Mouse (Mus musculus): ENCODE measurements at regions not wholly inside any gene's neighbourhood (a gene's known extent, or its start where the extent isn't known, plus 50 kb on each side); places are given as distances from the start of the nearest gene placed in this dataset.

DNA sequence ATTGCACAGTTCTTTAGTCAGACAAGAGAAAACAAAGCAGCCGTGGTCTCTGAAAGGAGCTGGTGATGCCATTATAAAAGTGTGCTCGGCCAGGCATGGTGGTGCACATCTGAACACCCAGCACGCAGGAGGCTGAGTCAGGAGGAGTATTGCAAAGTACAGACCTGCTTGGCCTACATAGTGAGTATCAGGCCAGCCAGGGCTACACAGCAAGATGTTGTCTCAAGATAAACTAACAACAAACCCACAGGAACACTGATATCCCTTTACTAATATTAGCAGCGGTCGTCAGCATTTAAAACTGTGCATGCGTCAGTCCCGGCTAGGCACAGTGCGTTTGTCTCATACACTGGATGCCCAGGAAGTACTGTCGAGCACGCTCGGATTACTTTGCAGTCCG is 64.4 kb upstream of the Slc1a1 start:
- Histone ChIP-seq H3K36me3 (ENCODE audit: control insufficient read depth, insufficient read depth, low read length) (no peaks in the 10 kb centered on the region), H3K4me3 (ENCODE audit: low read depth, low read length) (no peak overlapping the region), H3K27ac (ENCODE audit: low read depth, low read length) (no peak overlapping the region), H3K4me2 (ENCODE audit: low read depth, low read length) (no peak overlapping the region), H3K9me3 (ENCODE audit: control insufficient read depth, low read length) (no peaks in the 10 kb centered on the region), H3K4me1 (ENCODE audit: control insufficient read depth, insufficient read depth, low read length) (no peaks in the 10 kb centered on the region), H3K9ac (replicated peaks; ENCODE audit: low read depth, low read length) (no peak overlapping the region), H3K27me3 (ENCODE audit: control insufficient read depth, insufficient read depth, low read length) (no peaks in the 10 kb centered on the region)
- WGBS, result 91% methylated on average over 12 of the region's 12 CpGs
- ATAC-seq (ENCODE audit: low read depth), result no peak

DNA sequence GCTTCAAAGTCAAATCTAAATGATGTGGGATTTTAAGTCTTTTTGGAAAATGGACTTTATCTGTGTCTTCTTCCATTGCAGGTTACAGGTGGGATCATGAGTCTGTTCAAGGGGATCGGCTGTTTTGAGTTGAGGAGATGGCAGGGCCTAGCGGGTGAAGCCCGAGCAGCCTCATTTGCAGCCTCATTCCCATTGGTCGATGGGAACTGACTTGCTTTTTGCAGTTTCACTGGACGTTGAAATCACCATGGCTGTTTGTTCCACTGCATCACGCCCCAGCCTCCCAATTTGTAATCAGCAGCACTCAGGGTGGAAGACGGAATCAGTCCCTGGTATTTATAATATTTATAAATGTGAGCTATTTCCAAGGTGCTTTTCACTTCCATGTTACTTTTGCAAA is 63.0 kb upstream of the Slc1a1 start:
- no peaks in the 10 kb centered on the region for H3K36me3 ChIP-seq (ENCODE audit: control insufficient read depth, insufficient read depth, low read length)
- 33% methylated on average over 7 of the region's 7 CpGs for WGBS
- H3K4me2 ChIP-seq (ENCODE audit: low read depth, low read length), result no peak overlapping the region
- H3K4me3 ChIP-seq (ENCODE audit: low read depth, low read length), result no peak overlapping the region
- no peak overlapping the region for H3K27ac ChIP-seq (ENCODE audit: low read depth, low read length)
- H3K27me3 ChIP-seq (ENCODE audit: control insufficient read depth, insufficient read depth, low read length), result no peaks in the 10 kb centered on the region
- H3K9me3 ChIP-seq (ENCODE audit: control insufficient read depth, low read length), result no peaks in the 10 kb centered on the region
- no peak overlapping the region for H3K9ac ChIP-seq (replicated peaks; ENCODE audit: low read depth, low read length)
- H3K4me1 ChIP-seq (ENCODE audit: control insufficient read depth, insufficient read depth, low read length), result no peaks in the 10 kb centered on the region
- ATAC-seq (ENCODE audit: low read depth), result no peak

DNA sequence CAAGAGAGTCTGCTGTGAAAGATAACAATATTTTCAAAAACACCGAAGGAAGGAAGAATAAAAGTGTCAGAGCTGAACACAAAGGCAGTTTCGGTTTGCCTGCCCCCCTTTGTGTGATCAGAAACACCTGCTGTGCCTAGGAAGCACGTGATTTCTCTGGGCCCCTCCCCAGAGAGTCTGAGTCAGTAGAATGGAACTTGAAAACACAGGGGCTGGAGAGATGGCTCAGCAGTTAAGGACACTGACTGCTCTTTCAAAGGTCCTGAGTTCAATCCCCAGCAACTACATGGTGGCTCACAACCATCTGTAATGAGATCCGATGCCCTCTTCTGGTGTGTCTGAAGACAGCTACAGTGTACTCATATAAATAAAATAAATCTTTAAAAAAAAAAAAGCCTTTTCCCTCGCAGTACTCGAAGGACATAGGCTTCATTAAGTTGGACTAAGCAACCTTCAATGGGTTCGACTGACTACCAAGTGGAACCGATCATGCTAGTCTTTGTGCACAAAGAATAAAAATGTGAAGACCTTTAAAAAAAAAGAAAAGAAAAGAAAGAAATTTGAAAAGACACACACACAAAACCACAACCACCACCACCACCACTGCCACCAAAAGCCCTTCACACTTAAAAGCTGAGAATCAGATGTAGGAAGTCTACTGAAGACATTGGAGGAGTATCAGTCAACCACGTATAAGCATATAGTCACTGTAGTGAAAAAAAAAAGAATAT is 61.8 kb upstream of the Slc1a1 start:
- H3K4me1 ChIP-seq (ENCODE audit: control insufficient read depth, insufficient read depth, low read length), result no peaks in the 10 kb centered on the region
- 56% methylated on average over 9 of the region's 9 CpGs for WGBS
- H3K36me3 ChIP-seq (ENCODE audit: control insufficient read depth, insufficient read depth, low read length), result no peaks in the 10 kb centered on the region
- no peak overlapping the region for H3K4me2 ChIP-seq (ENCODE audit: low read depth, low read length)
- ATAC-seq (ENCODE audit: low read depth), result no peak
- no peak overlapping the region for H3K9ac ChIP-seq (replicated peaks; ENCODE audit: low read depth, low read length)
- no peak overlapping the region for H3K27ac ChIP-seq (ENCODE audit: low read depth, low read length)
- no peaks in the 10 kb centered on the region for H3K27me3 ChIP-seq (ENCODE audit: control insufficient read depth, insufficient read depth, low read length)
- no peak overlapping the region for H3K4me3 ChIP-seq (ENCODE audit: low read depth, low read length)
- no peaks in the 10 kb centered on the region for H3K9me3 ChIP-seq (ENCODE audit: control insufficient read depth, low read length)

DNA sequence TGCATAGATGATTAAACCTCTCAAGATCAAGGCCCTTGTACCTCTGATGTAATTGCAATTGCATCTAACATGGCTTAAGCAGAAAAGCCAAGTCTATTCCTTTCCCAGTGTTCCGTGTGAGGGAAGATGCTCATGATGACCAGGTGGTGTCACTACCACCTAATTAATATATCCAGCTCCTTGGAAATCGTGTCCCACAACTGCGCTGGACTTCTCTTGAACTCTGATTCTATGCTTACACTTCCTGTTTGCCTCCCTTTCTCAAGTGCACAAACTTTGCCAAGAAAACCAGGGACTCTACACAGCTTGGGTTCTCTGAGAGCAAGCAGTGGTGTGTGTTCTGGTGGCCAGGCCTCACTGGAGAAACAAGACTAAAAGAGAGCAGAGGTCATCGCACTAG is 58.0 kb upstream of the Slc1a1 start:
- H3K9ac ChIP-seq (replicated peaks; ENCODE audit: low read depth, low read length), result no peak overlapping the region
- H3K9me3 ChIP-seq (ENCODE audit: control insufficient read depth, low read length), result no peaks in the 10 kb centered on the region
- no peak overlapping the region for H3K4me3 ChIP-seq (ENCODE audit: low read depth, low read length)
- H3K27me3 ChIP-seq (ENCODE audit: control insufficient read depth, insufficient read depth, low read length), result no peaks in the 10 kb centered on the region
- 35% methylated on average over 4 of the region's 4 CpGs for WGBS
- H3K4me1 ChIP-seq (ENCODE audit: control insufficient read depth, insufficient read depth, low read length), result no peaks in the 10 kb centered on the region
- H3K4me2 ChIP-seq (ENCODE audit: low read depth, low read length), result no peak overlapping the region
- H3K27ac ChIP-seq (ENCODE audit: low read depth, low read length), result no peak overlapping the region
- H3K36me3 ChIP-seq (ENCODE audit: control insufficient read depth, insufficient read depth, low read length), result no peaks in the 10 kb centered on the region
- peak; percentile 69; the same call in 1 of the 2 replicates for ATAC-seq (ENCODE audit: low read depth)

DNA sequence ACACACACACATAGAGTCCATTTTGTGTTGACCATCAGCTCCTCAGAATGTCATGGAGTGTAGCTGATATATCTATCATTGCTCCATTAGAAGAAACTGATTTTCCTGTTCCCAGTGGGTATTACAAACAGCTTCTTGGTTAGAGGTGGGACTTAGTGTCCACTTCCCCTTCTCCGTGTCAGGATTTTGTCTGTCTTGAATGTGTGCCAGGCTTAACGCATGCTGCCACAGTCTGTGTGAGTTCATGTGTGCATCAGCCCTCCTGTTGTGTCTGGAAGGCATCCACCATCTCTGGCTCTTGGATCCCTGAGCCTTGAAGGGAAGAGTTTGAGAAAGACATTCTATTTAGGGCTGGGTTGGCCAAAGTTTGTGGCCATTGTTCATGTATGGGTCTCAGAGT is 57.2 kb upstream of the Slc1a1 start:
- H3K4me2 ChIP-seq (ENCODE audit: low read depth, low read length), result no peak overlapping the region
- H3K4me1 ChIP-seq (ENCODE audit: control insufficient read depth, insufficient read depth, low read length), result no peaks in the 10 kb centered on the region
- H3K9me3 ChIP-seq (ENCODE audit: control insufficient read depth, low read length), result no peaks in the 10 kb centered on the region
- no peak for ATAC-seq (ENCODE audit: low read depth)
- H3K27ac ChIP-seq (ENCODE audit: low read depth, low read length), result no peak overlapping the region
- H3K4me3 ChIP-seq (ENCODE audit: low read depth, low read length), result no peak overlapping the region
- H3K27me3 ChIP-seq (ENCODE audit: control insufficient read depth, insufficient read depth, low read length), result no peaks in the 10 kb centered on the region
- WGBS, result 54% methylated on average over 2 of the region's 2 CpGs
- no peak overlapping the region for H3K9ac ChIP-seq (replicated peaks; ENCODE audit: low read depth, low read length)
- H3K36me3 ChIP-seq (ENCODE audit: control insufficient read depth, insufficient read depth, low read length), result no peaks in the 10 kb centered on the region

DNA sequence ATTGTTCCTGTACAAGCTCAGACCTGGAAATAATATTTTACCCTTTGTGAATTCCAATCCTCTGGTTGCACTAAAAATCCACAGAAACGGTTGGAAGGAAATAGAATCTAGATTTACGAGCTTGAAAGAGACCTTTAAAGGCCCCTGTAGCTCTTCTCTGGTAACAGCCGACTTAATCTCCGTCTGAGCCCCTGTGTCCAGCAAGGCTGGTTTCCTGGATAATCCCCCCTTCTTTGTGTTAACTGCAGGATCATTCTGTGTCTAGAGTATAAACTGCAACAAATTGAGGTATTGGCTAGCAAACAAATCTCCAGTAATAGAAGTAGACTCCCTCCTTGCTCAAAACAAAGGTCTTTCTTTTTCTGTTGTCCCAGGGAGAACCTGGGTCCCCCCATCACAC is 56.5 kb upstream of the Slc1a1 start:
- H3K9me3 ChIP-seq (ENCODE audit: control insufficient read depth, low read length), result no peaks in the 10 kb centered on the region
- no peaks in the 10 kb centered on the region for H3K36me3 ChIP-seq (ENCODE audit: control insufficient read depth, insufficient read depth, low read length)
- no peak for ATAC-seq (ENCODE audit: low read depth)
- WGBS, result 31% methylated on average over 4 of the region's 4 CpGs
- no peaks in the 10 kb centered on the region for H3K27me3 ChIP-seq (ENCODE audit: control insufficient read depth, insufficient read depth, low read length)
- no peak overlapping the region for H3K4me2 ChIP-seq (ENCODE audit: low read depth, low read length)
- H3K4me1 ChIP-seq (ENCODE audit: control insufficient read depth, insufficient read depth, low read length), result no peaks in the 10 kb centered on the region
- H3K4me3 ChIP-seq (ENCODE audit: low read depth, low read length), result no peak overlapping the region
- no peak overlapping the region for H3K9ac ChIP-seq (replicated peaks; ENCODE audit: low read depth, low read length)
- H3K27ac ChIP-seq (ENCODE audit: low read depth, low read length), result no peak overlapping the region

DNA sequence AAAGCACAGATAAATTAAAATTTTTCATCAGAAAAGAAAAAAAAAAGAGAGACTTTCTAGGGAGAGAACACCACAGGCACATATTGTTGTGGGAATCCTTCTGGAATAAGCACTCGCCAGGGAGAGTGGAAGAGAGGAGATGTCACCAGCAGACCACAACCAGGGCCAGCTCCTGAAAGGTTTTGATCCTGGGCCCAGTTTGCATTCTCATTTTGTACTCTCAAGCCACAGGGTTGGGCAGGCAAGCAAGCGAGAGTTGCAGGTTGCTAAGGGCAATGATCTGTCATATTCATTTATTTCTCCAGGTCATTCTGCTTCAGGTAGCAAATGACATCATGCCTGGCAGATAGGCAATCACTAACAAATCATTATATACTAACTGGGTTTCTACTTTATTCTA is 52.9 kb upstream of the Slc1a1 start:
- Histone ChIP-seq H3K36me3 (ENCODE audit: control insufficient read depth, insufficient read depth, low read length) (no peaks in the 10 kb centered on the region), H3K27ac (ENCODE audit: low read depth, low read length) (no peak overlapping the region), H3K4me1 (ENCODE audit: control insufficient read depth, insufficient read depth, low read length) (no peaks in the 10 kb centered on the region), H3K4me3 (ENCODE audit: low read depth, low read length) (no peak overlapping the region), H3K27me3 (ENCODE audit: control insufficient read depth, insufficient read depth, low read length) (no peaks in the 10 kb centered on the region), H3K4me2 (ENCODE audit: low read depth, low read length) (no peak overlapping the region), H3K9me3 (ENCODE audit: control insufficient read depth, low read length) (no peaks in the 10 kb centered on the region), H3K9ac (replicated peaks; ENCODE audit: low read depth, low read length) (no peak overlapping the region)
- ATAC-seq (ENCODE audit: low read depth), result no peak
- 92% methylated on average over 2 of the region's 2 CpGs for WGBS

Measured in neural tube, embryonic 14.5 days (tissue).